Mouse (Mus musculus) neural tube, embryonic 11.5 days (tissue): ENCODE measurements around the gene Rap1gap2. TPM values are rescaled to one million over a fixed set of nuclear protein-coding genes. Genes with fewer than 3 reads are reported as not detected.

ENCODE experiments used
- ATAC-seq: fragments of 200-750 bp; cut with Nextera tagmentation; 2 replicates; pipeline ENCODE4 v1.8.0; 2017; ENCODE audit warnings: moderate number of reproducible peaks, mild to moderate bottlenecking, moderate TSS enrichment, moderate library complexity; ENCODE audit not compliant: insufficient read depth, low FRiP score, low TSS enrichment
- DNase-seq: peaks from one replicate; pipeline ENCODE4 v3.0.0-alpha.2; 2015; ENCODE audit warnings: low spot score
- H3K27ac ChIP-seq: fragments of 300-500 bp; sonication (generic); 2 replicates; pipeline ENCODE4 v1.5.1; 2014; ENCODE audit warnings: low read depth, mild to moderate bottlenecking, low read length
- H3K27me3 ChIP-seq: fragments of 300-500 bp; sonication (generic); 2 replicates; pipeline ENCODE4 v1.6.1; 2014; ENCODE audit warnings: mild to moderate bottlenecking, low read length, mixed read lengths; ENCODE audit not compliant: control insufficient read depth, insufficient read depth
- H3K36me3 ChIP-seq: fragments of 300-500 bp; sonication (generic); 2 replicates; pipeline ENCODE4 v1.6.1; 2014; ENCODE audit warnings: mild to moderate bottlenecking, low read length, moderate library complexity, mixed read lengths; ENCODE audit not compliant: control insufficient read depth, insufficient read depth
- H3K4me1 ChIP-seq: fragments of 300-500 bp; sonication (generic); 2 replicates; pipeline ENCODE4 v1.6.1; 2014; ENCODE audit warnings: low read length, mixed read lengths; ENCODE audit not compliant: control insufficient read depth, insufficient read depth
- H3K4me2 ChIP-seq: fragments of 300-500 bp; sonication (generic); 2 replicates; pipeline ENCODE4 v1.6.1; 2014; ENCODE audit warnings: low read depth, mild to moderate bottlenecking, moderate library complexity
- H3K4me3 ChIP-seq: fragments of 300-500 bp; sonication (generic); 2 replicates; pipeline ENCODE4 v1.5.1; 2014; ENCODE audit warnings: low read depth, low read length
- H3K9ac ChIP-seq: fragments of 300-500 bp; sonication (generic); 2 replicates; pipeline ENCODE4 v1.6.1; 2014; ENCODE audit warnings: mild to moderate bottlenecking, low read length
- H3K9me3 ChIP-seq: fragments of 300-500 bp; sonication (generic); 2 replicates; pipeline ENCODE4 v1.6.1; 2016; ENCODE audit warnings: low read length; ENCODE audit not compliant: control insufficient read depth
- WGBS: fragments of 180-500 bp; shearing (Covaris S2); extraction: QIAGEN DNeasy Blood & Tissue Kit; methylation state at CpG from one replicate; pipeline ENCODE4 v1.1.7; 2014; 5-methylcytosine and 5-hydroxymethylcytosine counted together
- polyA plus RNA-seq: library from polyadenylated mRNA; unstranded; fragments of >200 nt; fragmentation: Nextera tagmentation; extraction: Ambion mirVana; gene quantifications from 2 replicates; pipeline ENCODE4 v1.2.1, GENCODE M21; 2014

The Rap1gap2 gene
- polyA plus RNA-seq, 1 experiment from 2014 or later = 3.3 TPM

DNA sequence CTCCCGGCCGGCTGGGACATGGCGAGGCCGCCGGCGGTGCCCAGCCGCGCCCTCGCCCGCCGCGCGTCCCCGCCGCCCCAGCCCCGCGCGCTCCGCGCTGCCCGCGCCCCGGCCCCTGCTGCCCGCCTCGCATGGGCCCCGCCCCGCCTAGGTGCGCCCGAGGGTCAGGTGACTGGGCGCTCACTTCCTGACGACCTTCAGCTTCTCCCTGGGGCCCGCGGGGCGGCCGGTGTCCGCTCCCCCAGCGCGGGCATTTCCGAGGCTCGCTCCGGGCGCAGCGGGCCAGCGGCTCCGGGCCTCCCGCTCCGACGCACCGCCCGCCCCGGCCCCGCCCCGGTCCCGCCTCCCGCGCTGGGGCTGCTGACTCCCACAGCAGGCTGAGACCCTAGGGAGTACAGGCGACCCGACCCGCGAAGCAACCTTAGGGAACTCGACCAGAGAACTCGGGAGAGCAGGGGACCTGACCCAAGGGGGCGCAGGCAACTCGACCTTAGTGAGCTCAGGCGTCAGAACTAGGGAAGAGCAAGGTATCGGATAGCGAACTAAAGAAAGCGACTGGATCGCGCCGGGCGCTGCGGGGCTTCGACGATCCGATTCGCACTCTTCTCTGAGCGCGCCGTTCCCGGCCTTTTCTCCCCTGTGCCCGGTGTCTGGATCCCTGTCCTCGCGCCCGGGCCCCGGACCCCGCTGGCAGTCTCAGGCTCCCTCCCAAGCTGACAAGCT, 88.1 kb downstream of the Rap1gap2 start:
- H3K4me1 ChIP-seq = 0 out of 2 replicates have a peak, but pooled peaks cover 6% of the 10 kb centered on the region
- DNase-seq = peak; percentile 64
- H3K36me3 ChIP-seq = no peaks in the 10 kb centered on the region
- peaks cover 33% of the 10 kb centered on the region for H3K27me3 ChIP-seq
- peak overlapping the region; percentile 51 for H3K9ac ChIP-seq
- peak overlapping the region; percentile 96 for H3K4me2 ChIP-seq
- H3K9me3 ChIP-seq = no peaks in the 10 kb centered on the region
- 0 out of 2 replicates have a peak overlapping the region, but pooled peaks have one; percentile 6 for H3K27ac ChIP-seq
- H3K4me3 ChIP-seq = peak overlapping the region; percentile 68
- WGBS = under 1% methylated on average over 71 of the region's 87 CpGs
- peak; percentile 54 for ATAC-seq

GRCm38 (mm10) chr11:74521981-74522486, 88.7 kb downstream of the Rap1gap2 start:
- WGBS = under 1% methylated on average over 29 of the region's 29 CpGs
- peak overlapping the region; percentile 96 for H3K4me2 ChIP-seq
- H3K9me3 ChIP-seq = no peaks in the 10 kb centered on the region
- H3K27ac ChIP-seq = no peak overlapping the region
- peak overlapping the region; percentile 51 for H3K9ac ChIP-seq
- DNase-seq (peak; percentile 63), ATAC-seq (no peak)
- H3K36me3 ChIP-seq = no peaks in the 10 kb centered on the region
- H3K4me3 ChIP-seq = peak overlapping the region; percentile 68
- 0 out of 2 replicates have a peak, but pooled peaks cover 6% of the 10 kb centered on the region for H3K4me1 ChIP-seq
- H3K27me3 ChIP-seq = peaks cover 33% of the 10 kb centered on the region

DNA sequence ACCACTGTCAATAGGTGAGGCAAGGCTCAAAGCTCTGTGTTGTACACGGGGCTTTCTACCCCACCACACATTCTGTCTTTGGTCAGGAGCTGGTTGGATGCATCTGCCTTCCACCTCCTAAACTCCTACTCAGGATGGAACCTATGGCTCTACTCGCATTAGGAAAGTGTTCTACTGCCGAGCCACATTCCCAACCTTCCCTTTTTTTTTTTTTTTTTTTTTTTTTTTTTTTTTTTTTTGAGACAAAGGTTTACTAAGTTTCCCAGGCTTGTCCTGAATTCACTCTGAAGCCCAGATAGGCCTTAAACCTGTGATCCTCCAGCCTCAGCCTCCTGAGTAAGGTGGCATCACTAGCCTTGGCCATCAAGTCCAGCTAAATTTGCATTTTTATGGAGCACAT, 90.5 kb downstream of the Rap1gap2 start:
- Histone ChIP-seq H3K9me3 (no peaks in the 10 kb centered on the region), H3K4me1 (0 out of 2 replicates have a peak, but pooled peaks cover 6% of the 10 kb centered on the region), H3K9ac (no peak overlapping the region), H3K36me3 (no peaks in the 10 kb centered on the region), H3K27me3 (peaks cover 33% of the 10 kb centered on the region), H3K27ac (no peak overlapping the region), H3K4me3 (no peak overlapping the region), H3K4me2 (no peak overlapping the region)
- no peak for DNase-seq
- no peak for ATAC-seq
- 86% methylated on average over 3 of the region's 3 CpGs for WGBS

DNA sequence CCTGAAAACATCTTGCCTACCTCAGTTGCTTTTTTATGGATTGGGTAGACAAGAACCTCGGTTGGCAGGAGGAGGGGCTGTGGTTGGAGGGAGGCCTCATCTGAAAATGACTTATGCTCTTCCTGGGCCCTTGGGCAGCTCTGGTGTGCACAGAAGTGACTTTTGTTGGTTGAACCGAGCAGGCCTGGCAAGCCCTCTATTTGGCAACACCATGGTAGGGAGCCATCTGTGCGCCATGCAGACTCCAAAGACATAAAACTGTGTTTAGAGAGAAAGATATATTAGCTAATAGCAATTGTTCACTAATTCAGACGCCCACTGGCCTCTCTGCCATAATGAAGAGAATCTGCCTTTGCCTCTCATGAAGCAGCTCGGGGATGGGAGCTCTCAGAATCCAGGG, 94.6 kb downstream of the Rap1gap2 start:
- Histone ChIP-seq H3K27ac (no peak overlapping the region), H3K9me3 (no peaks in the 10 kb centered on the region), H3K36me3 (no peaks in the 10 kb centered on the region), H3K27me3 (peaks cover 5% of the 10 kb centered on the region), H3K4me2 (no peak overlapping the region), H3K4me1 (no peaks in the 10 kb centered on the region), H3K4me3 (no peak overlapping the region), H3K9ac (no peak overlapping the region)
- DNase-seq = no peak
- ATAC-seq = no peak
- 71% methylated on average over 5 of the region's 5 CpGs for WGBS

GRCm38 (mm10) chr11:74515046-74515445, 95.7 kb downstream of the Rap1gap2 start:
- Histone ChIP-seq H3K27ac (no peak overlapping the region), H3K4me2 (no peak overlapping the region), H3K4me3 (no peak overlapping the region), H3K4me1 (no peaks in the 10 kb centered on the region), H3K36me3 (no peaks in the 10 kb centered on the region), H3K27me3 (no peaks in the 10 kb centered on the region), H3K9ac (no peak overlapping the region), H3K9me3 (no peaks in the 10 kb centered on the region)
- 91% methylated on average over 3 of the region's 3 CpGs for WGBS
- DNase-seq = no peak
- ATAC-seq = no peak

DNA sequence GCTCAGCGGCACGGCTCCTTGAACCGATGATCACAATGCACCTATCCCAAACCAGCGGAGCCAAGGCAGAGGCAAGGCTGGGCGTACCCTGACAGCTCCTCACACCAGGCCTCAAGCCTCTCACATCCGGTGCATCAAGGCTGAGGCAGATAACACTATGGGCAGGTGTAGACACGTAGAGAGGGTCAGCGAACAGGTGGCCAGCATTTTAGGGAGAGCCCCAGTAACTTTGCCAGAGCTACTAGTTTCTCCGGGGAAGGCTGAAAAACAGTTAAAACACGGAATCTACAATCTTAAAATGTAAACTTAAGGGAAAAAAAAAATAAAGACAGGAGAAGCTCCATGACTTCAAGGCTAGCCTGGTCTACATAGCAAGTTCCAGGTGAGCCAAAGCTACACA, 98.1 kb downstream of the Rap1gap2 start:
- no peak for ATAC-seq

DNA sequence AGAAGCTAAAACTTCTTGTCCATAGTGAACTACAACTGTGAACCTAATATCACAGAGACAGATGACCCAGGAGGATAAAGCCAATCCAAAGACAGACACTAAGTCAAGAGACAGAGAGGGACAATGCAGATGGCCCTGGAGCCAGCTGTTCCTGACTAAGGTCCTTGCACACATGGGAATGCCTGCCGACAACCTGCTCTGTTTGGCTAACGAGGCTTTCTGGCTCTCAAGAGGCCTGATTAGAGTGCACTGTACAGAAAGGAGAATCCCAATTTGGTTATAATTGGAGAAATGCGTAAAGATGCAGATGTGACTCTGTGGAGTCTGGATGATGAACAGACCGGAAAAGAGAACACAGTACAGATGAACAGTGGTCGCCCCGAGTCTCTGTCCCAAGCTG, 104.4 kb downstream of the Rap1gap2 start:
- H3K4me1 ChIP-seq = no peaks in the 10 kb centered on the region
- no peak overlapping the region for H3K4me3 ChIP-seq
- ATAC-seq (no peak), DNase-seq (no peak)
- no peak overlapping the region for H3K27ac ChIP-seq
- no peaks in the 10 kb centered on the region for H3K9me3 ChIP-seq
- H3K4me2 ChIP-seq = no peak overlapping the region
- WGBS = 84% methylated on average over 6 of the region's 6 CpGs
- no peaks in the 10 kb centered on the region for H3K36me3 ChIP-seq
- H3K9ac ChIP-seq = no peak overlapping the region
- H3K27me3 ChIP-seq = no peaks in the 10 kb centered on the region

More for the DNA sequence above, 98.1 kb downstream of the Rap1gap2 start:
- 91% methylated on average over 10 of the region's 10 CpGs for WGBS
- DNase-seq = no peak
- no peaks in the 10 kb centered on the region for H3K9me3 ChIP-seq
- H3K36me3 ChIP-seq = no peaks in the 10 kb centered on the region
- H3K9ac ChIP-seq = no peak overlapping the region
- no peaks in the 10 kb centered on the region for H3K27me3 ChIP-seq
- H3K4me1 ChIP-seq = no peaks in the 10 kb centered on the region
- H3K4me2 ChIP-seq = no peak overlapping the region
- no peak overlapping the region for H3K4me3 ChIP-seq
- no peak overlapping the region for H3K27ac ChIP-seq

- no peak overlapping the region for H3K27ac ChIP-seq
- no peaks in the 10 kb centered on the region for H3K27me3 ChIP-seq
- no peak overlapping the region for H3K4me3 ChIP-seq
- no peak overlapping the region for H3K4me2 ChIP-seq
- ATAC-seq (no peak), DNase-seq (no peak)
- no peaks in the 10 kb centered on the region for H3K4me1 ChIP-seq
- no peaks in the 10 kb centered on the region for H3K36me3 ChIP-seq
- H3K9ac ChIP-seq = no peak overlapping the region
- 76% methylated on average over 8 of the region's 8 CpGs for WGBS
- no peaks in the 10 kb centered on the region for H3K9me3 ChIP-seq
Measured at GRCm38 (mm10) chr11:74502485-74502884, 108.2 kb downstream of the Rap1gap2 start.

- Histone ChIP-seq H3K36me3 (no peaks in the 10 kb centered on the region), H3K4me3 (no peak overlapping the region), H3K9ac (no peak overlapping the region), H3K27ac (no peak overlapping the region), H3K4me2 (no peak overlapping the region), H3K9me3 (no peaks in the 10 kb centered on the region), H3K4me1 (no peaks in the 10 kb centered on the region), H3K27me3 (no peaks in the 10 kb centered on the region)
- DNase-seq (no peak), ATAC-seq (no peak)
Measured at GRCm38 (mm10) chr11:74501989-74502388, 108.7 kb downstream of the Rap1gap2 start.
